Mouse (Mus musculus): ENCODE data around the gene Gm45234. TPM values are rescaled to one million over a fixed set of nuclear protein-coding genes. Genes with fewer than 3 reads are reported as not detected.
A peak's percentile ranks its signal among the peaks of the same experiment; 100 is the strongest.

Gene Gm45234
- polyA plus RNA-seq, 2 experiments, result not detected

DNA sequence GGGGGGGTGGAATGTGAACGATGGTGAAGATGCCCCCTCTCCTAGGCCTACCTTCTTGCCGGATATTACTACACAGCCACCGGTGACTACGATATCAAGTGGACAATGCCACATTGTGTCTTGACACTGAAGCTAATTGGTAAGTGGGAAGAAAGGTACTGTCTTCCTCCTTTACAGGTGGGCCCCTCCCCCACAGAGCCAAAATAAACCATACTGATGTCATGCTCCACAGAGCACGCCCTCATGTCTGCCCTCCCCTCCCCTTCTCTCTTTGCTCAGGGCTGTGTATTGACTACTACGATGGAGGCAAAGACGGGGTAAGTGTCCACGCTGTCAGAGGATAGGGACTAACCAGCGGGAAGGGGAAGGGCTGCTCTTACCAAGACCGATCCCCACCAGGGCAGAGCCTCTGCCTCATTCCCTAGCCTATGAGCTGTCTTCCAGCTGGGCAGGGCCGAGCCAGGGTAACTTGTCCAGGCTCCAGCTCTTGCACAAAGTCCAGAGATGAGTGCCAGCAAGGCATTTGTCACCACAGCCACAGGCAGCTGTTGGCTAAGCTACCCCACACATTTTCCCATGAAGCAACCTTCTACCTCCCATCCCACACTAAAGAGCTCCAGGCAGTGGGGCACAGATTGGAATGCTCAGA, 55.7 kb downstream of the Gm45234 start:
- no peak overlapping the region for H3K27ac ChIP-seq (replicated peaks; ENCODE audit: low read depth, low read length)
- no peak for TF ChIP-seq POLR2A (IDR thresholded peaks at IDR 0.05; ENCODE audit: borderline replicate concordance, extremely low read depth, insufficient read depth, insufficient read length)
- no peaks in the 10 kb centered on the region for H3K4me1 ChIP-seq (ENCODE audit: control insufficient read depth, insufficient read depth, low read length)
- H3K4me2 ChIP-seq (replicated peaks; ENCODE audit: low read depth, low read length, severe bottlenecking), result no peak overlapping the region
- H3K9ac ChIP-seq (ENCODE audit: low read depth, low read length, severe bottlenecking), result no peak overlapping the region
- no peaks in the 10 kb centered on the region for H3K27me3 ChIP-seq (ENCODE audit: control insufficient read depth, insufficient read depth, low read length)
- 96% methylated on average over 10 of the region's 11 CpGs for WGBS
- H3K4me3 ChIP-seq (replicated peaks; ENCODE audit: low read length), result no peak overlapping the region
- no peaks in the 10 kb centered on the region for H3K9me3 ChIP-seq (ENCODE audit: control insufficient read depth, low read length)
- ATAC-seq (ENCODE audit: low FRiP score, low read depth) (peak; percentile 37; the same call in 1 of the 2 replicates), DNase-seq (ENCODE audit: low spot score) (peak; percentile 34)
- peaks cover 61% of the 10 kb centered on the region for H3K36me3 ChIP-seq (ENCODE audit: control insufficient read depth, insufficient read depth, low read length)

- no peak overlapping the region for H3K4me2 ChIP-seq (replicated peaks; ENCODE audit: low read depth, low read length, severe bottlenecking)
- no peak overlapping the region for H3K27ac ChIP-seq (replicated peaks; ENCODE audit: low read depth, low read length)
- no peaks in the 10 kb centered on the region for H3K4me1 ChIP-seq (ENCODE audit: control insufficient read depth, insufficient read depth, low read length)
- H3K36me3 ChIP-seq (ENCODE audit: control insufficient read depth, insufficient read depth, low read length), result peaks cover 54% of the 10 kb centered on the region
- no peak for ATAC-seq (ENCODE audit: low FRiP score, low read depth)
- no peak for DNase-seq (ENCODE audit: low spot score)
- no peak overlapping the region for H3K9ac ChIP-seq (ENCODE audit: low read depth, low read length, severe bottlenecking)
- 77% methylated on average over 4 of the region's 4 CpGs for WGBS
- H3K4me3 ChIP-seq (replicated peaks; ENCODE audit: low read length), result no peak overlapping the region
- no peak for TF ChIP-seq POLR2A (IDR thresholded peaks at IDR 0.05; ENCODE audit: borderline replicate concordance, extremely low read depth, insufficient read depth, insufficient read length)
- H3K9me3 ChIP-seq (ENCODE audit: control insufficient read depth, low read length), result no peaks in the 10 kb centered on the region
- H3K27me3 ChIP-seq (ENCODE audit: control insufficient read depth, insufficient read depth, low read length), result no peaks in the 10 kb centered on the region
Measured at GRCm38 (mm10) chr6:124699366-124699765, 56.5 kb downstream of the Gm45234 start.

GRCm38 (mm10) chr6:124698751-124699150, 57.1 kb downstream of the Gm45234 start:
- H3K4me3 ChIP-seq (replicated peaks; ENCODE audit: low read length), result no peak overlapping the region
- H3K9me3 ChIP-seq (ENCODE audit: control insufficient read depth, low read length), result no peaks in the 10 kb centered on the region
- no peak overlapping the region for H3K27ac ChIP-seq (replicated peaks; ENCODE audit: low read depth, low read length)
- DNase-seq (ENCODE audit: low spot score), result no peak
- H3K9ac ChIP-seq (ENCODE audit: low read depth, low read length, severe bottlenecking), result no peak overlapping the region
- no peak for ATAC-seq (ENCODE audit: low FRiP score, low read depth)
- no peaks in the 10 kb centered on the region for H3K4me1 ChIP-seq (ENCODE audit: control insufficient read depth, insufficient read depth, low read length)
- no peak for TF ChIP-seq POLR2A (IDR thresholded peaks at IDR 0.05; ENCODE audit: borderline replicate concordance, extremely low read depth, insufficient read depth, insufficient read length)
- H3K36me3 ChIP-seq (ENCODE audit: control insufficient read depth, insufficient read depth, low read length), result peaks cover 47% of the 10 kb centered on the region
- H3K27me3 ChIP-seq (ENCODE audit: control insufficient read depth, insufficient read depth, low read length), result no peaks in the 10 kb centered on the region
- no peak overlapping the region for H3K4me2 ChIP-seq (replicated peaks; ENCODE audit: low read depth, low read length, severe bottlenecking)
- WGBS, result 88% methylated on average over 6 of the region's 6 CpGs

GRCm38 (mm10) chr6:124696441-124697150, 59.2 kb downstream of the Gm45234 start:
- Histone ChIP-seq H3K4me3 (replicated peaks; ENCODE audit: low read length) (no peak overlapping the region), H3K36me3 (ENCODE audit: control insufficient read depth, insufficient read depth, low read length) (peaks cover 26% of the 10 kb centered on the region), H3K4me1 (ENCODE audit: control insufficient read depth, insufficient read depth, low read length) (no peaks in the 10 kb centered on the region), H3K27ac (replicated peaks; ENCODE audit: low read depth, low read length) (no peak overlapping the region), H3K9ac (ENCODE audit: low read depth, low read length, severe bottlenecking) (no peak overlapping the region), H3K9me3 (ENCODE audit: control insufficient read depth, low read length) (no peaks in the 10 kb centered on the region), H3K27me3 (ENCODE audit: control insufficient read depth, insufficient read depth, low read length) (no peaks in the 10 kb centered on the region), H3K4me2 (replicated peaks; ENCODE audit: low read depth, low read length, severe bottlenecking) (no peak overlapping the region)
- DNase-seq (ENCODE audit: low spot score), result no peak
- WGBS, result 94% methylated on average over 7 of the region's 7 CpGs
- TF ChIP-seq POLR2A (IDR thresholded peaks at IDR 0.05; ENCODE audit: borderline replicate concordance, extremely low read depth, insufficient read depth, insufficient read length), result no peak
- no peak for ATAC-seq (ENCODE audit: low FRiP score, low read depth)

DNA sequence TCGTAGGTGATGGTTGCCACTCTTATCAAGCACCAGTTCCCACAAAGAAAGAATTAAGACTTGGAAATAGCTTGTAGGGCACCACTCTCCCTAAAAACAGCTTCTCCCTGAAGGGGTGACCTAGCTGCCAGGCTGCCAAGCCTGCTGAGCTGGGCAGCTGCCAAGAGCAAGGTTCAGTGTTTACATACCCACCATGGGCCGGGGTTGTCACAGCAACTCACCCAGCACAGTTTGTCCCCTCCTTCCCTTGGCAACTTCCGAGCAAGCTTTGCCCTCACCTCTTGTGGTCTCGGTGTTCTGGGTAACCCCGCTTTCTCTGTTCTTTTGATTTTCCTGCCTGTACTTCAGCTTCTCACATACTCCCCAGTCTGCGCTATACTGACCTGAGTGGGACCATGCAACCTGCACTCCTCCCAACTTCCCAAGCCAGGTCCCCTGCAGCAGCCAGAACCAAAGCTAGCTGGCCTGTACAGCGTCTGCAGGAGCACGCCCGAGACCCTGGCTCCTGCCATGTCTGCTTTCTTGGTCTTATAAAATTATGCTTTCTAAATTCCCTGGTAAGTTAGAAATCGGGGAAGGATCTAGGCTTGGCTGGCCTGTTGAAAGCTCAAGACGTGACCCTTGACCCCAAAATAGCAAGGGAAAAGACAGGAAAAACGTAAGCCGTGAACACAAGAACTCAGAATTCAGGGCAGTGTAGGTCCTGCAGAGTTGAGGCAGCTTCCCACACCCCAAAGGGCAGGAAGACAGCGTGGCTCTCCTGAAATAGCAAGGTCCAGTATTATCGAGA, 61.5 kb downstream of the Gm45234 start:
- Histone ChIP-seq H3K9me3 (ENCODE audit: control insufficient read depth, low read length) (no peaks in the 10 kb centered on the region), H3K27ac (replicated peaks; ENCODE audit: low read depth, low read length) (no peak overlapping the region), H3K4me2 (replicated peaks; ENCODE audit: low read depth, low read length, severe bottlenecking) (no peak overlapping the region), H3K36me3 (ENCODE audit: control insufficient read depth, insufficient read depth, low read length) (peaks cover 7% of the 10 kb centered on the region), H3K4me3 (replicated peaks; ENCODE audit: low read length) (no peak overlapping the region), H3K9ac (ENCODE audit: low read depth, low read length, severe bottlenecking) (no peak overlapping the region), H3K27me3 (ENCODE audit: control insufficient read depth, insufficient read depth, low read length) (no peaks in the 10 kb centered on the region), H3K4me1 (ENCODE audit: control insufficient read depth, insufficient read depth, low read length) (no peaks in the 10 kb centered on the region)
- 82% methylated on average over 15 of the region's 15 CpGs for WGBS
- TF ChIP-seq POLR2A (IDR thresholded peaks at IDR 0.05; ENCODE audit: borderline replicate concordance, extremely low read depth, insufficient read depth, insufficient read length), result no peak
- no peak for DNase-seq (ENCODE audit: low spot score)
- no peak for ATAC-seq (ENCODE audit: low FRiP score, low read depth)
